Mouse (Mus musculus): ENCODE results near the gene Cog5.
"Not testable (repeated sequence)": the region's sequence is repeated elsewhere in the genome, so short reads cannot be mapped to it uniquely, and the experiment has no call there.

Gene Cog5

DNA sequence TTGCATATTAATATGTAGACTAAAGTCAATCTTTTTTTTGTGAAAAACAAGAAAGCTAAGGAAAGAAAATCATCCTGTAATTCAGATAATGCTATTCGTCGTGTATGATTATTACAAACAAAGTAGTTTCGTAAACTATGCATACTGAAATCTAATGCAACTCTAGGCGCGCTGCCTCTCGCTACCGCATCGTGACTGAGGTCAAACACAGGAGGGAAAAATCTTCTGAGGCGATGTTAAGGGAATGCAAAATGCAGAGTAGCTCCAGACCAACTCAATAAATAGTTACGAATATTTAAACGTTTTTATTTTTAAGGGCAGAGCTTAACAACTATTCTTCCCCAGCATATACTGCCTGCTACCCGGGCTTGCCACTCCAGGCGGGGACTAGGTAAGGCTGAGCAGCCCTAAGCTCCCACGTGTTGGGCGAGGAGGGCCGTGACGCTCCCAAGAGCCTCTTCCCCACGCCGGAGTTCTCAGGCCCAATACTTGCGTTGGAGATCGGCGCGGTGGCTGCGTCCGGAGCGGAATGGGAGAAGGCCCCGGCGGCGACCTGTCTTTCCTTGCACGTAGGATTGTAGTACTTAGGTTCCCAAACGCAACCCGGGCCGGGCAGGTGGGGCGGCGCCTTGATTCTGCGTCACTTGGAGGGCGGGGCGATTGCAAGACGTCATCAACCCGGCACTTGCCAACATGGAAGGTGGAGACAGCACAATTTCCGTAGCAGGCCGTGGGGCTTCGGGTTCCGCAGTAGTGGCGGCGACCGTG lies at the start of gene Cog5, which contains the start of gene Dus4l:
TSS of gene Cog5 (plus strand) at position 673 of the 768 bp plus-strand sequence.
TSS of gene Dus4l (minus strand) at position 630 of the 768 bp plus-strand sequence.
- peak; percentile 96 for DNase-seq (ENCODE audit: low spot score)

DNA sequence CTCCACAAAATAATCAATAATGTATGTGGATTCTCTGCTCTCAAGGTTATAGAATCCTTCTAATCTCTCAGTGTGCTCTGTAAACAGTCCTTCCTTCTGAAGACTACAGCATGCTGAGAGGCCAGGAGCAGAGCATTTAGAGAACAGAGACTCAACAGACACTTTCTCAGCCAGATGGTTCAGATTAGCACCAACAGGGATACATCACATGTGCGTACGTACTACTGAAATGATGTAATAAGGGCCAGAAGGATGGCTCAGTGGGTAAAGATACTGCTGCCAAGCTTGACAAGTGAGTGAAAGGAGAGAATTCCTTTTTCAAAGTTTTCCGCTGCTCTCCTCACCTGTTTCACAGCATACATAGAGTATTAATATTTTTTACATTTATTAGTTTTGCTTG lies 49.8 kb upstream of the Cog5 start:
- DNase-seq (ENCODE audit: low spot score) = no peak

DNA sequence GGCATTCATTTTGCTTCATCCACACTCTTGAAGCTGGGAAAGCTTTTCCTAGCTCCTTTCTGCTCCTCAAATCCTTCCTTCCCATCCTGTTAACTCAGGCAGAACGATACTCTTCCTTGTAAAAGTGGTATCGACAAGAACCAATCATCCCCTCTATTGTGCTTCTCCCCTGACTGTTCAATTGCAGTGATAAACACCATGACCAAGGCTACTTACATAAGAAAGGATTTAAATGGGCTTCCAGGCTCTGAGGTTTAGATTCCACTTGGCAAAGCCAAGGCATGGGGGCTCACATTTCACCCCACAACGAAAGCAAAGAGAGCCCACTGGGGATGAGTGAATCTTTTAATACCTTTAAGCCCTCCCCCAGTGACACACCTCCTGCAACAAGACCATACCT lies 46.5 kb upstream of the Cog5 start:
- no peak for DNase-seq (ENCODE audit: low spot score)

DNA sequence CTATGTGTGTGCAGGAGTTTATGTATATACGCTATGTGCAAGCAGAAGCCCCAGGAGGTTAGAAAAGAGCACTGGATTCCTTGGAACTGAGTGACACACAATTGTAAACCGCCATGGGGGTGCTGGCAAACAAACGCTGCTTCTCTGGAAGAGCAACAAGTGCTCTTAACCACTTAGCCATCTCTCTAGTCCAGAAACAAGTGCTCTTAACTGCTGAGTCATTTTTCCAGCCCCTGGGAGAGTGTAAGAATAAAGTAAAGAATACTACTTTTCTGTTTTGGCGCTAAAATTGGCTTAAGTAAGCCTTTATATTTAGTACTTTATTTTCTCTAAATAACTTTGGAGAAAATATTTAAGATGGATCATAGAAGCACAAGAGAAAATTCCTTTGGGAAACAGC lies 41.3 kb upstream of the Cog5 start:
- DNase-seq (ENCODE audit: low spot score) = no peak

DNA sequence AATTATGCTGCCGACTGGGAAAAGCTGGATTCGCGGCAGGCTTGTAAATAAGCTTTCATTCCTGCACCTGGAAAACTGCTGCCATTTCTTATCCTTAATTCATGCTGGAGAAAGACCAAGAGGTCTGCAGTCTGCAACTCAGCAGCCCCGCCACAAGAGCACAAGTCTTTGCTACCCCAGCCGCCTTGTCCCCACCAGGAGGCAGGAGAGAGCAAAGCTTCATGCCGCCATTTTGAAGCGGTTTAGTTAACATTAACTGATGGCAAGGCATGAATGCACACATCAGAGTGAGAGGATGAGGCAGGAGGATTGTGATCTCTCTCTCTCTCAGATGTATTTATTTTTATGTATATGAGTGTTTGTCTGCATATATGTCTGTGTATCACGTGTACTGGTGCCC lies 34.6 kb upstream of the Cog5 start:
- no peak for DNase-seq (ENCODE audit: low spot score)

DNA sequence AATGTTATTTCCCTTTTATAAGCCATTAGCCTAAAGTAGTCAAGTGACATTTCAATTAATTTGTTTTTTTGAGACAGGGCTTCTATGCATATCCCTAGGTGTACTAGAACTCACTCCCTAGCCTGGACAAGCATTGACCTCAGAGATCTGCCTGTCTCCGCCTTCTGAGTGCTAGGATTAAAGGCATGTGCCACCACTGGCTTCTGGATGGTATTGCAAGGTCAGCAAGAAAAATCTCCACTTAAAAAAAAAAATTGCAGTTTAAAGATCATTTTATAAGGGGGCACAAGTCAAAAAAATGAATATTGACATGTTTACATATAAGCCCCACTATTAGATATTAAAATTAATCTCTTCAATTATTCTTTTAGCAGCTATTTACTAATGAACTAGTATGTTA lies 29.7 kb upstream of the Cog5 start:
- DNase-seq (ENCODE audit: low spot score) = no peak

DNA sequence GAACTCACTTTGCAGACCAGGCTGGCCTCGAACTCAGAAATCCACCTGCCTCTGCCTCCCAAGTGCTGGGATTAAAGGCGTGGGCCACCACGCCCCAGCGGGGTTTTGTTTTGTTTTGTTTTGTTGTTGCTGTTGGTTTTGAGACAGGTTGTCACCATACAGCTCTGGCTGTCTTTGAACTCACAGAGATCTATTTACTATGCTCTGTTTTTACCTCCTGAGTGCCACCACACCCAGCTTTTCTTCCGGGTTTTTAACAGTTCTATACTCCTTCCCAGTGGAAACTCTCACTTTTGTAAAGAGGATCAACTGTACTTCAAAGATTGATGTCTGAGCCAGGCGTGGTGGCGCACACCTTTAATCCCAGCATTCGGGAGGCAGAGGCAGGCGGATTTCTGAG lies 26.3 kb upstream of the Cog5 start:
- DNase-seq (ENCODE audit: low spot score) = not testable (repeated sequence)

DNA sequence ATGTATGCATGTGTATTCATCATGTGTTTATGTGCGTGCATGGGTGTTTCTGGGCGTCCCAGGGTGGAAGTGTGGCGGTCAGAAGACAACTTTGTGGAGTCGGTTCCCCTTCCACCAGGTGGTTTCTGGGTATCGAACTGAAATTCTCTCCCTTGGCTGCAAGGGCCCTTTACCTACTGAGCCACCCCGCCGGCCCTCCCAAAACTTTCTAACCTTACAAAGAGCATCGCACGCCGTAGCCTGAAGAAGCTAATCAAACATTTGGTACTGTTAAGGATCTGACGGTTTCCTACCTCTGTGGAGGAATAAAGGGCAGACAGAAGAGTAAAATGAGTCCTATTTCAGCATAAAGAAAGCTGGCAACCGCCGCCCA lies 20.7 kb upstream of the Cog5 start:
- peak; percentile 12 for DNase-seq (ENCODE audit: low spot score)

DNA sequence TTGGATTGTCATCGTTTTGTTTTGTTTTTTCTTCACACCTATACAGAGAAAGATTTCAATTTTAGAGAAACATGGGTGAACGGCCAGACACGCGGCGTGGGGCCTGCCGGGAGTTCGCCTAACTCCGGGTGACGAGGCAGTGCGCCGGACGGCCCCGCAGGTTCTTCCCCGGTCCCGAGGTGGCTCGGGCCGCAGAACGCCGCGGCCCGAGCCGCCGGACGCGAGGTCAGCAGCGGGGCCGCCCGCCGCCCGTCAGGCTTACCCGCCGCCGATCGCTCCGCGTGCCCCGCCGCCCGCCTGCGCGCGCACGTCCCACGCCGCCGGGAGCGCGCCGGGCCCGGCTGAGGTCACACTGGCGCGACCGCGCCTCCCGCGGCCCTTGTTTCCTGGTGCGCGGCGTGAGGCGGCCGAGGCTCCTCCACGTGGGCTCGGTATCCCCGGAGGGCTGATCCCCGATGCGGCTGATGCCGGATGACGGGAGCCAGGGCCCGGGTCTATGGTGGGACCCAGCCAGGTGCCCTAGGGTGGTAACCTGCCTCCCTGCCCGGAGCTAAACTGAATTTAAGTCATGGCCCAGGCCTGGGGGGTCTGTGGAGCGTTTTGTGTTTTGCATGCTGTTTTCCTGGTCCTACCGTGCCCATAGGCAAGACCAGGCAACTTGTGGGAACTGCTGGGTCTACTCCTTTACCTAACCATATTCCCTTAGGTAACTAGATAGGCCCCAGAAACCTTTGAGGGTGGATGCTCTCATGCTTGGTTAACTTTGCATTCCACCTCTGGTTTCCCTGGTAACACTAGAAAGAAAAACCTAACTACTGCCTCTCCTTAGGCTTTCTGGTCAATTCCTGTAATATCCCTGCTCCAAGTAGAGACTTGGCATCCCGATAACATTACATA lies 20.1 kb upstream of the Cog5 start, which contains the start of gene Bcap29:
TSS of gene Bcap29 (minus strand) at position 316 of the 897 bp plus-strand sequence.
- peak; percentile 83 for DNase-seq (ENCODE audit: low spot score)

DNA sequence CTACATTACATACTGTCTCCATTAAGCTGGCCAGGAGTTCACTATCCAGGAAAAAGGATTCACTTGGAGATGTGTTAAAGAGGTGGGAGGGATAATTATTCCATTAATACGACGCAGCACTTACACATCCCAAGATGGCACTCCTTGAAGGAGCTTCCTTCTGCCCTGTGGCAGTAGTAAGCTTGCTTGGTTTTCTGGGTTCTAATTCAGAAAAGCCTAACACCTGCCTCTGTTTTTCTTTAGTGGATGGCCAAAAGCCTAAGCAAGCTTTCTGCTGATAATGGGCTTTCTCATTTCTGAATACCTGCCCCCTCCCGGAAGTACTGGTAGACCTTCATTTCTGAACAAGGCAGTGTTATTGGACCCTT lies 19.4 kb upstream of the Cog5 start:
- DNase-seq (ENCODE audit: low spot score) = no peak

DNA sequence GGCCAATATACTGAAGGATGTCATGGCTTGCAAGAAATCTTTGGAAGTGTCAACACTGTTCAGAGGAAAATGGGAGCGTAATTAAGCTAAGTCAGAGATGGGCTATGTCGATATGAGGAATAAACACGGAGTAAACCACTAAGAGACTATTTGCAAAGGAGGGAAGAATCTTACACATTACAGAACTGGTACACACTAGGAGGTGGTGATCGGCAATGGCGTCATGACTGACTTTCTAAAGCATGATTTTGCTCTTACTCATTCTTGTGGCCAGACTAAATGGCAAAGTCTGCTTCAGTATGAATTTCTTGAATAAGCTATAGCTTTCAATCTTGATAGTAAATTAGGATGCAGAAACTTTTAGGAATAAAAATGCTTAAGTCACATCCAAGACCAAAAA lies 1.1 kb upstream of the Cog5 start:
- DNase-seq (ENCODE audit: low spot score) = no peak

DNA sequence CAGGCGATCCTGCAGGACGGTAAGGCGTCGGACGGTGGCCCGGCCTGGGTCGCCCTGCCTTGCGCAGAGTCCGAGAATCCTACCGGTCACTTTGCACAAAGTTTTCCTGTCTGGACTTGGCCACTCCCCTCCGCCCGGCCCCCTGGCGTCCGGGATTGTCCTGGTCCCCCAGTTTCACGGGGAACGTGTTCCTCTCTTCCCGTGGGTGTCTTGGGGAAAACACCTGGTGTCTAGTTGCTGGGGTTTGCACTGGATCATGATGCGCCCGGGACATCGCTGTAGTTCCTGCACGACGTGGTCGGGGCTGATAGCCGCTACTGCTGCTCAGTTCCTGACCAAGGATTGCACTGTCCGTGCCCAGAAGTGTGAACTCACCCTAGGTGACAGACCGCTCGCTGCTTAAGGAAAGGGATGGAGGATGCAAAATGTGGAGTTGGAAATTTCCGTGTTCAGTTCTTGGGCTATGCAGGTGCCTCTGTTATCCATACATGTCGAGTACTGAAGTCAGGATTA lies 352 bp downstream of the Cog5 start:
- DNase-seq (ENCODE audit: low spot score) = no peak

DNA sequence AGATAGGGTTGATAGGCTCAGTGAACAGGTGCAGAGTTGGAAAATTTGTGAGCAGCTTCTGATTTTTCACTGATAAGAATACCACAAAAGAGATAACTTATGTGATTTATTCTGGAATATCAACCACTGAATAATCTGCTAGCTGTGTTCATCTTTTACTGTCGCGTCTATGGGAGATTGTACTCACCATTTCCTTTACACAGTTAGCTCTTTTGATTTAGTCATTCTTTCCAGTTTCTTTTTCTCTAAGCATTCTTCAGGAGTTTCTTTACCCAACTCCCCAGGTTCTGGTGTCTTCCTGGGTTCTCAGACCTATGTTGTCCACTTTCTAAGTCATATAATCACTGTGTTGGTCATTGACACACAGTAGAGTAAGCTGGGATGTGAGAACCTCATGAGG lies 2.2 kb downstream of the Cog5 start:
- no peak for DNase-seq (ENCODE audit: low spot score)

DNA sequence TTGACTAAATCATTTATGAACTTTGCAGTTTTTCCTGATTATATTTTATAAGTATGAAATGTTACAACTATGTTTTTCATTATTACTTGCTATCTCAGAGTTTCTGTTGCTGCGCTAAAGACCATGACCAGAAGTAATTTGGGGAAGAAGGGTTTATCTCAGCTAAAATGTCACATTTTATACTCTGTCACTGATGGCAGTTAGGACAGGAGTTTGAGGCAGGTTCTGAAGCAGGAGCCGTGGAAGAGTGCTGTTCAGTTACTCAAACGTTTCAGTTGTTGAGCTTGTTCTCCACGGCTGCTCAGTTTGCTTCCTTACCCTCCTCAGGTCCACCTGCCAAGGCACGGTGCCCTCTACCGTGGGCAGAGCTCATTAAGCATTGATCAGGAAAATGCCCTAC lies 11.3 kb downstream of the Cog5 start:
- DNase-seq (ENCODE audit: low spot score) = no peak

DNA sequence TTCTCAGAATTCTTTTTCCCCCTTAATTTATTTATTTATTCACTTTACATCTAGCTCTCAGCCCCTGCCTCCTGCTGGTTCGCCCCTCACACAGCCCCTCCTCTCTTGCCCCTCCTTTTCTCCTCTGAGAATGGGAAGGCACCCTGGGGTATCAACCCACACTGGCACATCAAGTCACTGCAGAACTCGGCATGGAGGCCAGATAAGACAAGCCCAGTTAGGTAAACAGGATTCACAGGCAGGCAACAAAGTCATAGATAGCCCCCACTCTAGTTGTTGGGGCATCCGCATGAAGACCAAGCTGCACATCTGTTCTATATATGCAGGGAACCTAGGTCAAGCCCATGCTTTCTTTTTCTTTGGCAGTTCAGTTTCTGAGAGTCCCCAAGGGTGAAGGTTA lies 12.5 kb downstream of the Cog5 start:
- no peak for DNase-seq (ENCODE audit: low spot score)

DNA sequence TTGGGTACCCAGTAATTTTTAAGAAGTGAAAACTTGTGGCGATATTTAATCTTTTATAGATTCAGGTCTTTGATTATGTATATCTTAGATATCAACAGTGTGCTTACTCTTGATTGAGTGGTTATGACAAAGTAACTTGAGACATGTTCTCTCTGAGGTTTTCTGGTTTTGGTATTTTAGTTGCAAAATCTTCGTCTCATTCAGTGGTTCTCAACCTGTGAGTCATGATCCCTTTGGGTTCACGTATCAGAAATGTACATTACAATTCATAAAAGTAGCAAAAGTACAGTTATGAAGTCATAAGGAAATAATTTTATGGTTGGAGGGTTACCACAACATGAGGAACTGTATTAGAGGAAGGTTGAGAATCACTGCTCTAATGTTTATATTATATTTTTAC lies 32.0 kb downstream of the Cog5 start:
- DNase-seq (ENCODE audit: low spot score) = no peak

DNA sequence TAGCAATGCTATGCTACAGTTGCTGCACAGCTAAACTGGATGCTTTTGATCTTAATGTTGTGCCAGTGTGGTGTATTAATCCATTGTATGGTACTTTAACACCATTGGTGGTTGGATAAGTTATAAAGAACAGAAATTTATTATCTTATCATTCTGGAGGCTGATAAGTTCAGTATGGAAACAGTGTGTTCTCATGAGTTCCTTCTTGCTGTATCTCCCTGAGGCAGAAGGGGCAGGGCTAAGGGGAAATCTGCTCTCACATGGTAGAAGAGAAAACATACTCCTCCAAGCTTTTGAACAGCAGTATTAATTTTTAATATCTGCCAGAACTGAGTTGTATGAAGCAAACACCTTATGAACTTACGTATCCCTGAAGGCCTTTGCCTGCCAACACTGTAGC lies 38.6 kb downstream of the Cog5 start:
- DNase-seq (ENCODE audit: low spot score) = no peak

DNA sequence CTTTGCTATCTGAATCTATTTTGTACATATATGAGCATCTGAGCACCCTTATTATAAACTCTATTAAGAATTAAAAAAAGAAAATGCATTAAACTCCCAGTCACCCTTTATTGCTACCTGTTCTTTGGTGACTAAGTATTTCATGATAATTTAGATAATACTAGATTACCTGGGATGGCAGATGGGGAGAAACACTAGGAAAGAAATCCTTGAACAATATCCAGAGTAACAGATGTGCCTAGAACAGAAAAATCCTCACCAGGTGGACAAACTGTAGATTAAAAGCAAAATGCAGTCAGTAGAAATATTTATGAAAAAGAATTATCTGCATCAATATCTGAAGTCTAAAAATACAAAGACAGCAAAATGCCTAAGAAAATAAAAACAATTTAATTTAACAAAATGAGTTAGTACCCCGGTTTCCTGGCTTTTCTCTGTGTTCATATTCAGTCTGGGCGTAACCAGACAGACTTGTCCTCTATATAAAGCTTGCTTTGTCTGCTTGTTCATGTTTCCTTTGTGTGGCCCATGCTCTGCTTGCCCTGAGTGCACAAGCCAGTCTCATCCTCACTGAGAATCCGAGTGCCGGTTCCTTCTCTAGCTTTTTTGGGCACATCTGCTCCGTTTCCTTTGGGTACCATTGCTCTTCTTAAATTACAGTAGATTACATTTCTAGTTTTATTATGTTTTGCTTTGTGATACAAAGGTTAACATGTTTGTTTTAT lies 46.1 kb downstream of the Cog5 start:
- no peak for DNase-seq (ENCODE audit: low spot score)

DNA sequence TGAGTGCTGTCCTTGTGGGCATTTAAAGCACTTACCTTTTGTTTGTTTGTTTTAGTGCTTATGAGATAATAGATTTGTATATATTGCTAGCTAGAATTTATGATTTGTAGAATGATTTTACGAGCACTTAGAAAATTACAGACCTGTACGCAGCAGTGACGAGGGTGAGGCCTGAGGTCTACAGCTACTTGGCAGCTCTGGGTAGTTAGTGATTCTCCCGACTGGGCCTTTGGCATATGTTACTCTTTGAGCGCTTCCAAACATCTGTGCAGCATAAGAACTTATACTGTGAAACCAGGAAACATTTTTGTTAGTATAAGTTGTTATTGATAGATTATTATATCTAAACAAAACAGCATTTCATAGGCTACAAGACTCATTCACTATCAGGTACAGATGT lies 46.7 kb downstream of the Cog5 start:
- no peak for DNase-seq (ENCODE audit: low spot score)

DNA sequence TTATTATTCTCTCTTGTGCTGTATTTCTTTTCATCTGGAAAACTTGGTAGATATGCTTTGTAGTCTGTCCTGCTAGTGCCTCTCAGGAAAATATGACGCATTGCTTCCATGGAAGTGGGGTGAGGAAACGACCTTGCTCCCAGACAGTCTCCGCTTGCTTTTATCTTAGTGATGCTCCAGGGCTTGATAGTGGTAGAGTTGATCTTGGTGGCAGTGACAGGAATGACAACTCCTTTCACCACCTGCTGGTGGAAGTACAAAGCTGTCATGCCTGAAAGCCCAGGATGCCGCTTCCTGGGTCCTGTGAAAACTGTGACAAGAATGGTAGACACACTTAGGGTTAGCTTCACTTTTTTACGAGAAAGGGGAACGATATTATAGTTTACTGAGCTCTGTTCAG lies 49.2 kb downstream of the Cog5 start:
- no peak for DNase-seq (ENCODE audit: low spot score)

DNA sequence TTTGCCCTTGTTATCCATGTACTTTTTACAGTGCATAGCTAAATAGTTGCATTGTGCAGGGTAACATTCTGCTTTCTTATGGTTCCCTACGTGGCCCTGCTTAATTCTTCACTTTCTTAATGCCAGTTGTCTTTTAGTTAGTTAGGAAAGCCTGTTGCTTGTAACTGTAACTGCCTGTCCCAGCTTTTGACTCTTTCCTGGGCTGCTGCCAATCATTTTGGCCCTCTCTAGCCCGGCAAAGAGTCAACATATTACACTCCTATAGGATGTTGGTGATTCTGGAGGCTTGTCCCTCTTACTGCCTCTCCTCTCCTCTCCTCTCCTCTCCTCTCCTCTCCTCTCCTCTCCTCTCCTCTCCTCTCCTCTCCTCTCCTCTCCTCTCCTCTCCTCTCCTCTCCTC lies 51.5 kb downstream of the Cog5 start:
- no peak for DNase-seq (ENCODE audit: low spot score)

DNA sequence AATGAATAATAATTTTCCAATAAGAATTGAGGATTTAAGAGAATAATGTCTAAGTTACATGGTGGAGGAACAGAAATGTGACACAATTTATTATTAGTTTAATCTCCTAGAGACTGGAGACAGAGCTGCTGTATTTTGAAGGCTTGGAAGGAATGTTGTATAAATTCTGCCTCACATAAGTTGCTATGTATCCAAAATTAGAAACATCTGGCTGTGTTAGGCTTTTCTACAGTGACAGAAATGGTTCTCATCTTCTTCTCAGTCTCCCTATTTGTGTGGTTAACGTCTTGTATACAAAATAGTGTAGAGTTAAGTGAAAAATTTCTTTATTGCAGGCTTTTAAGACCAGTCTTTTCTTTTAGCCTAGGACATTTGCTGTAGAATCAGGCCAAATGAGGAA lies 52.9 kb downstream of the Cog5 start:
- DNase-seq (ENCODE audit: low spot score) = no peak

Measured in ovary, postnatal 36 days (tissue).